Mouse (Mus musculus): ENCODE measurements around the gene Ccr10. TPM values are rescaled to one million over a fixed set of nuclear protein-coding genes. Genes with fewer than 3 reads are reported as not detected.
A peak's percentile ranks its signal among the peaks of the same experiment; 100 is the strongest.

The Ccr10 gene
- polyA plus RNA-seq, 1 experiment from 2014 or later = 0.12 TPM

GRCm38 (mm10) chr11:101190181-101190912, 15.1 kb upstream of the Ccr10 start:
- peak; percentile 39; the same call in 1 of the 2 replicates for ATAC-seq (ENCODE audit: low read depth)

GRCm38 (mm10) chr11:101189495-101190180, 14.4 kb upstream of the Ccr10 start:
- no peak overlapping the region for H3K4me3 ChIP-seq (ENCODE audit: low read depth, low read length)
- no peak overlapping the region for H3K4me2 ChIP-seq (ENCODE audit: low read depth, low read length)
- H3K27ac ChIP-seq (ENCODE audit: low read depth, low read length) = peak overlapping the region; percentile 66
- peaks cover 15% of the 10 kb centered on the region for H3K4me1 ChIP-seq (ENCODE audit: control insufficient read depth, insufficient read depth, low read length)
- 5% methylated on average over 6 of the region's 6 CpGs for WGBS
- no peak overlapping the region for H3K9ac ChIP-seq (replicated peaks; ENCODE audit: low read depth, low read length)
- H3K36me3 ChIP-seq (ENCODE audit: control insufficient read depth, insufficient read depth, low read length) = 0 out of 2 replicates have a peak, but pooled peaks cover 7% of the 10 kb centered on the region
- ATAC-seq (ENCODE audit: low read depth) = peak; percentile 68
- no peaks in the 10 kb centered on the region for H3K27me3 ChIP-seq (ENCODE audit: control insufficient read depth, insufficient read depth, low read length)
- no peaks in the 10 kb centered on the region for H3K9me3 ChIP-seq (ENCODE audit: control insufficient read depth, low read length)

More at GRCm38 (mm10) chr11:101190181-101190912, 15.1 kb upstream of the Ccr10 start:
- H3K27ac ChIP-seq (ENCODE audit: low read depth, low read length) = peak overlapping the region; percentile 66; the same call in 1 of the 2 replicates
- 0 out of 2 replicates have a peak, but pooled peaks cover 7% of the 10 kb centered on the region for H3K36me3 ChIP-seq (ENCODE audit: control insufficient read depth, insufficient read depth, low read length)
- H3K9ac ChIP-seq (replicated peaks; ENCODE audit: low read depth, low read length) = no peak overlapping the region
- no peaks in the 10 kb centered on the region for H3K9me3 ChIP-seq (ENCODE audit: control insufficient read depth, low read length)
- H3K4me3 ChIP-seq (ENCODE audit: low read depth, low read length) = no peak overlapping the region
- H3K4me2 ChIP-seq (ENCODE audit: low read depth, low read length) = no peak overlapping the region
- peaks cover 15% of the 10 kb centered on the region for H3K4me1 ChIP-seq (ENCODE audit: control insufficient read depth, insufficient read depth, low read length)
- no peaks in the 10 kb centered on the region for H3K27me3 ChIP-seq (ENCODE audit: control insufficient read depth, insufficient read depth, low read length)
- 19% methylated on average over 8 of the region's 8 CpGs for WGBS

DNA sequence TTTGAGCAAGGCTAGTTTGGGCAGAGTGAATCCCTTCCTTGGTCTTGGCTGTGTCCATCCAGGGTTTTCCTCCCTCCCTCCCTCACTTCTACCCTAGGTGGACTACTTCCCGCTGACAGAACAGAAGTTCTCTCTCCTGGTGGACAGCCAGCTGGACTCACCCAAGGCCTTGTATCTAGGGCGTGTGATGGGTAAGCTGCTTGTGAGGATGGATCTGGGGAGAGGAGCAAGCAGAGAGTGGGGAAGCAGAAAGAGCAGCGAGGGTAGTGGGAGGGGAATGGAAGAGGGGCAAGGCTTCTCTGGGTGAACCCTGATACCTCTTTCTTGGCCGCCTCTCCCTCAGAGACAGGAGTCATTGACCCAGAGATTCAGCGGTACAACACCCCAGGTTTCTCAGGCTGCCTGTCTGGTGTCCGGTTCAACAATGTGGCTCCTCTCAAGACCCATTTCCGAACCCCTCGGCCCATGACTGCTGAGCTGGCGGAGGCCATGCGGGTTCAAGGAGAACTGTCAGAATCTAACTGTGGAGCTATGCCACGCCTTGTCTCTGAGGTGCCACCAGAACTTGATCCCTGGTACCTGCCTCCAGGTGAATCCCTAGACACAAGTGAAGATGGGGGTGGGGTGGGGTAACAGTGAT, 13.0 kb upstream of the Ccr10 start:
- Histone ChIP-seq H3K4me3 (ENCODE audit: low read depth, low read length) (no peak overlapping the region), H3K4me2 (ENCODE audit: low read depth, low read length) (no peak overlapping the region), H3K9me3 (ENCODE audit: control insufficient read depth, low read length) (no peaks in the 10 kb centered on the region), H3K4me1 (ENCODE audit: control insufficient read depth, insufficient read depth, low read length) (peaks cover 15% of the 10 kb centered on the region), H3K27ac (ENCODE audit: low read depth, low read length) (peak overlapping the region; percentile 66; the same call in 1 of the 2 replicates), H3K36me3 (ENCODE audit: control insufficient read depth, insufficient read depth, low read length) (0 out of 2 replicates have a peak, but pooled peaks cover 3% of the 10 kb centered on the region), H3K27me3 (ENCODE audit: control insufficient read depth, insufficient read depth, low read length) (no peaks in the 10 kb centered on the region), H3K9ac (replicated peaks; ENCODE audit: low read depth, low read length) (no peak overlapping the region)
- no peak for ATAC-seq (ENCODE audit: low read depth)
- 90% methylated on average over 11 of the region's 11 CpGs for WGBS

DNA sequence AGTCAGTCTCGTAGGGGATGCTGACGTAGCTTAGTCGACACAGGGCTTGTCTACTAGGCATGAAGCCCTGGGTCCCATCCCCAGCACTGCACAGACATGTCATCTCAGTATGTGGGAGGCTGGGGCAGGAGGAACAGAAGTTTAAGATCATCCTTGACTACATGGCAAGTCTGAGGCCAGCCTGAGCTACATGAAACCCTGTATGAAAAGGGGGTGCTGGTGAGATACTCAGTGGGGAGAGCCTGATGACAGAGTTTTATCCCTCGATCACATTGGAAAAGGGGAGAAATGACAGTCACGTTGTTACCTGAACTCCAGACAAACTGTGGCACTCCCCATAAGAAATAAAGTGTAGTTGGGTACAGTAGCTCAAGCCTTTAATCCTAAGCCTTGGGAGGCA, 12.3 kb upstream of the Ccr10 start:
- WGBS = 92% methylated on average over 5 of the region's 5 CpGs
- Histone ChIP-seq H3K9ac (replicated peaks; ENCODE audit: low read depth, low read length) (no peak overlapping the region), H3K9me3 (ENCODE audit: control insufficient read depth, low read length) (no peaks in the 10 kb centered on the region), H3K4me1 (ENCODE audit: control insufficient read depth, insufficient read depth, low read length) (peaks cover 15% of the 10 kb centered on the region), H3K4me3 (ENCODE audit: low read depth, low read length) (no peak overlapping the region), H3K27me3 (ENCODE audit: control insufficient read depth, insufficient read depth, low read length) (no peaks in the 10 kb centered on the region), H3K4me2 (ENCODE audit: low read depth, low read length) (no peak overlapping the region), H3K36me3 (ENCODE audit: control insufficient read depth, insufficient read depth, low read length) (0 out of 2 replicates have a peak, but pooled peaks cover 3% of the 10 kb centered on the region), H3K27ac (ENCODE audit: low read depth, low read length) (no peak overlapping the region)
- no peak for ATAC-seq (ENCODE audit: low read depth)

DNA sequence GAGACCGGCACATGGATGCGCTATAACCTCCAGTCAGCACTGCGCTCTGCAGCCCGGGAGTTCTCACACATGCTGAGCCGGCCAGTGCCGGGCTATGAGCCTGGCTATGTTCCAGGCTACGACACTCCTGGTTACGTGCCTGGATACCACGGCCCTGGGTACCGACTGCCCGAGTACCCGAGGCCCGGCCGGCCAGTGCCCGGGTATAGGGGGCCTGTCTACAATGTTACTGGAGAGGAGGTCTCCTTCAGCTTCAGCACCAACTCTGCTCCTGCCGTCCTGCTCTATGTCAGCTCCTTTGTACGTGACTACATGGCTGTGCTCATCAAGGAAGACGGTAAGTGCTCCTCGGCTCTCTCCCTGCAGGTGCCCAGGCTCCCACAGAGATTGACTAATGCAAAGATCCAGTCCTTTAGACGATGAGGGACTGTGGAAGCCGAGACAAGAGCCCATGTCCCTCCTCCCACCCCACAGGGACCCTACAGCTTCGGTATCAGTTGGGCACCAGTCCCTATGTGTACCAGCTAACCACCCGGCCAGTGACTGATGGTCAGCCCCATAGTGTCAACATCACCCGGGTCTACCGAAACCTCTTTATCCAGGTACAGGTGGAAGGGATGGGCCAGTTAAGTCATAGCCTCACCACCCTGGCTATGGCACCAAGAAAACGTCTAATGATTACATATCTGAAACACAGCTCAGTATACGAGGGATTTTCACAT, 11.4 kb upstream of the Ccr10 start:
- ATAC-seq (ENCODE audit: low read depth) = no peak
- Histone ChIP-seq H3K27ac (ENCODE audit: low read depth, low read length) (no peak overlapping the region), H3K27me3 (ENCODE audit: control insufficient read depth, insufficient read depth, low read length) (no peaks in the 10 kb centered on the region), H3K9me3 (ENCODE audit: control insufficient read depth, low read length) (no peaks in the 10 kb centered on the region), H3K9ac (replicated peaks; ENCODE audit: low read depth, low read length) (no peak overlapping the region), H3K4me3 (ENCODE audit: low read depth, low read length) (no peak overlapping the region), H3K36me3 (ENCODE audit: control insufficient read depth, insufficient read depth, low read length) (0 out of 2 replicates have a peak, but pooled peaks cover 3% of the 10 kb centered on the region), H3K4me2 (ENCODE audit: low read depth, low read length) (no peak overlapping the region), H3K4me1 (ENCODE audit: control insufficient read depth, insufficient read depth, low read length) (peaks cover 15% of the 10 kb centered on the region)
- WGBS = 88% methylated on average over 27 of the region's 27 CpGs

DNA sequence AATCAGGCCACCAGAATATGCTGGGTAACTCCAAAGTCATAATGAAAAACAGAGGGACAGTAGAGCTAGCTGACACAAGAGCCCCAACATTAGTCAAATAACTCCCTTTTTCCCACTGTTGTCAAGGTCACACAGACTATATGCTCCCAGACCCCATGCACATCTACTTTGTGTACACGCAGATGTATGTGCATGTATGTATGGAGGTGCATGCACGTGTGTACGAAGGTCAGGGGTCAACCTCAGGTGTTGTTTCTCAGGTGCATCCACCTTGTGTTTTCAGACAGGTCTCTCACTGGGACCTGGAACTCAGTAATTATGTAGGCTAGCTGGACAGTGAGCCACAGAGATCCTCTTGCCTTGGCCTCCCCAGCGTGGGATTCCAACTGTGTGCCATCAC, 10.2 kb upstream of the Ccr10 start:
- Histone ChIP-seq H3K4me1 (ENCODE audit: control insufficient read depth, insufficient read depth, low read length) (peaks cover 14% of the 10 kb centered on the region), H3K9me3 (ENCODE audit: control insufficient read depth, low read length) (no peaks in the 10 kb centered on the region), H3K9ac (replicated peaks; ENCODE audit: low read depth, low read length) (no peak overlapping the region), H3K27ac (ENCODE audit: low read depth, low read length) (no peak overlapping the region), H3K4me3 (ENCODE audit: low read depth, low read length) (no peak overlapping the region), H3K36me3 (ENCODE audit: control insufficient read depth, insufficient read depth, low read length) (0 out of 2 replicates have a peak, but pooled peaks cover 3% of the 10 kb centered on the region), H3K27me3 (ENCODE audit: control insufficient read depth, insufficient read depth, low read length) (no peaks in the 10 kb centered on the region), H3K4me2 (ENCODE audit: low read depth, low read length) (no peak overlapping the region)
- 95% methylated on average over 4 of the region's 4 CpGs for WGBS
- no peak for ATAC-seq (ENCODE audit: low read depth)

DNA sequence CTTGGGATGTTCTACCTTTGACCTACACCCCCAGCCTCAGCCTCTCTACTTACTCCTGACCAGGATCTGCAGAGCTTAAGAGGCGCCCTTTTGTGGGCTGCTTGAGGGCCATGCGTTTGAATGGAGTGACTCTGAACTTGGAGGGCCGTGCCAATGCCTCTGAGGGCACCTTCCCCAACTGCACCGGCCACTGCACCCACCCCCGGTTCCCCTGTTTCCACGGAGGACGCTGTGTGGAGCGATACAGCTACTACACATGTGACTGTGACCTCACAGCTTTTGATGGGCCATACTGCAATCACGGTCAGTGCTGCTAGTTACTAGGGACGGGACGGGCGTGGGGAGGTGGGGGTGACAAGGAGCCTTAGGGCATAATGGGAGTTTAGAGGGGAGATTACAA, 9.7 kb upstream of the Ccr10 start:
- 91% methylated on average over 12 of the region's 12 CpGs for WGBS
- Histone ChIP-seq H3K36me3 (ENCODE audit: control insufficient read depth, insufficient read depth, low read length) (0 out of 2 replicates have a peak, but pooled peaks cover 3% of the 10 kb centered on the region), H3K4me2 (ENCODE audit: low read depth, low read length) (no peak overlapping the region)

DNA sequence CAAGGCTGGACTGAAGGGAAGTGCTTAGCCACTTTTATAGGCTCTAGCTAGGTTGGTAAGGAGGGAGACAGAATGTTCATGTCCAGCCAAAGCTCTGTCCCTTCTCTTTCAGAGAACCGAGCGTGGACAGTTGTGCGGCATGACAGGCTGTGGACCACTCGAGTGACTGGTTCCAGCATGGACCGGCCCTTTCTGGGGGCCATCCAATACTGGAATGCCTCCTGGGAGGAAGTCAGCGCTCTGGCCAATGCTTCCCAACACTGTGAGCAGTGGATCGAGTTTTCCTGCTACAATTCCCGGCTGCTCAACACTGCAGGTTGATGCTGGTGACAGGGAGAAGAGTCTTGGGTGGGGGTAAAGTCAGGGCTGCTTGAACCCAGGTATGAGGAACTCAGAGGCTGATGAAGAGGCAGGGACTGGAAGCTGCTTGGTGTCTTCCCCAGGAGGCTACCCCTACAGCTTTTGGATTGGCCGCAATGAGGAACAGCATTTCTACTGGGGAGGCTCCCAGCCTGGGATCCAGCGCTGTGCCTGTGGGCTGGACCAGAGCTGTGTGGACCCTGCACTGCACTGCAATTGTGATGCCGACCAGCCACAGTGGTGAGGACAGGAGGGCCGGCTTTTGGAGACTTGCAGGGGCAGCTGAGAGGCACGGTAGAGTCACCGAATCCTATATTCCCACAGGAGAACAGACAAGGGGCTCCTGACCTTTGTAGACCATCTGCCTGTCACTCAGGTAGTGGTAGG, 7.7 kb upstream of the Ccr10 start:
- no peak overlapping the region for H3K9ac ChIP-seq (replicated peaks; ENCODE audit: low read depth, low read length)
- H3K27me3 ChIP-seq (ENCODE audit: control insufficient read depth, insufficient read depth, low read length) = peaks cover 4% of the 10 kb centered on the region
- 83% methylated on average over 14 of the region's 14 CpGs for WGBS

More for the DNA sequence above, 9.7 kb upstream of the Ccr10 start:
- H3K9me3 ChIP-seq (ENCODE audit: control insufficient read depth, low read length) = no peaks in the 10 kb centered on the region
- peaks cover 10% of the 10 kb centered on the region for H3K4me1 ChIP-seq (ENCODE audit: control insufficient read depth, insufficient read depth, low read length)
- no peaks in the 10 kb centered on the region for H3K27me3 ChIP-seq (ENCODE audit: control insufficient read depth, insufficient read depth, low read length)
- no peak overlapping the region for H3K4me3 ChIP-seq (ENCODE audit: low read depth, low read length)
- no peak overlapping the region for H3K9ac ChIP-seq (replicated peaks; ENCODE audit: low read depth, low read length)
- no peak overlapping the region for H3K27ac ChIP-seq (ENCODE audit: low read depth, low read length)
- no peak for ATAC-seq (ENCODE audit: low read depth)

More for the DNA sequence above, 7.7 kb upstream of the Ccr10 start:
- H3K36me3 ChIP-seq (ENCODE audit: control insufficient read depth, insufficient read depth, low read length) = 0 out of 2 replicates have a peak, but pooled peaks cover 3% of the 10 kb centered on the region
- no peaks in the 10 kb centered on the region for H3K9me3 ChIP-seq (ENCODE audit: control insufficient read depth, low read length)
- no peak overlapping the region for H3K27ac ChIP-seq (ENCODE audit: low read depth, low read length)
- no peak overlapping the region for H3K4me3 ChIP-seq (ENCODE audit: low read depth, low read length)
- 0 out of 2 replicates have a peak, but pooled peaks cover 3% of the 10 kb centered on the region for H3K4me1 ChIP-seq (ENCODE audit: control insufficient read depth, insufficient read depth, low read length)
- no peak overlapping the region for H3K4me2 ChIP-seq (ENCODE audit: low read depth, low read length)
- ATAC-seq (ENCODE audit: low read depth) = no peak
